Mouse (Mus musculus): Measurements from ENCODE around the gene Bsnd.

Gene Bsnd

DNA sequence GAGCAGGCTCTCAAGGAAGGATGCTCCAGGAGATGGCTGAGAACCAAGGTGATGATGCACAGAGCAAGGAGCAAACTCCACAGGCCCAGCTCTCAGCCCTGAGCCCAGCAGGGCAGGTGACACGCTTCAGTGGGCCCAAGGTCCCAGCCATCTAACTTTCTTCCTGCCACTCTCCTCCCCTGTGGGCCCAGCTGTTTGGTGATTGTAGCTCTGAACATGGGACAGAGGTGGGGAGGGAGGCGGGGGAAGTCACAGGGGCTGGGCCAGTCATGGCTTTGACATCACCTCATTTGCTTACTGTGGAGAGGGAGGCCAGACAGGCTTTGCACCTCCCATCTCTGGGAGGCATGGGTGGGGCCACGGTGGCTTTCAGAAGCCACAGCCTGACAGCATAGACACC is at the start of gene Bsnd:
Bsnd (minus strand) TSS at position 168 of the 400 bp plus-strand sequence.
- no peak for DNase-seq (ENCODE audit: low spot score)

DNA sequence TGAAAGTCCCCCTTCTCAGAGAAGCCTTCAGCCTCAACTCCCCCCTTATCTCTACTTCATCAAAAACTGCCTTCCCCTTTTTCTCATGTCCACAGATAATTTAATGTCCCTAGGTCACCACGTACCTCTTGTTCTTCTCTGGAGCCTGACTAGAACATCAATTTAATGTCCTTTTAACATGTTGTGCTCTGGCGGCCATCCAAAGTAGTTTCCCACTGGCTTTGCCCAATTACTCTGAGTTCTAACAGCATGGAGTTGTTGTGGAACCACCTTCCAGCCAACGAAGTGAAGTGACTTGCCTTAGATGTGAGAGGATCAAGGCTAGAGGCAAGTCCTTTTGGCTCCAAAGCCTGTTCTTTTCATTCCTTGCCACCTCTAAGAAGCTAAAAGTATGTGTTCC is 49.4 kb upstream of the Bsnd start:
- peak; percentile 40 for DNase-seq (ENCODE audit: low spot score)

DNA sequence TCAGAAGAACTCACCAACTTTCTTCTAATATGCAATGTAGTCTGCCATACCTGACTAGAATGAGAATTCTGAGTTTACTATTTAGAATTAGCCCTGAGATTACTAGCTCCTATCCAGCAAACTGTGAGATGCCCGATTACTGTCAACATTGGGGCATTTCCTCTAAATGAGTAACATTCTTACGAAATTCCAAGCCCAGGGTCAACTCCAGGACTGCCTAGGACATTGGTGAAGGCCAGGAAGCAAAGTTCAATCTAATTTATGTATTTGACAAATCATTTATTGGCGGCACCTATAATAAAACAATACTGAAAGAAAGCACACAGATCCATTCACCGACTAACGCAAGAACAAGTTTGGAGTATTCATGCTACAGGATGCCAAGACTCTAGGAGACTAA is 47.7 kb upstream of the Bsnd start:
- DNase-seq (ENCODE audit: low spot score) = no peak

DNA sequence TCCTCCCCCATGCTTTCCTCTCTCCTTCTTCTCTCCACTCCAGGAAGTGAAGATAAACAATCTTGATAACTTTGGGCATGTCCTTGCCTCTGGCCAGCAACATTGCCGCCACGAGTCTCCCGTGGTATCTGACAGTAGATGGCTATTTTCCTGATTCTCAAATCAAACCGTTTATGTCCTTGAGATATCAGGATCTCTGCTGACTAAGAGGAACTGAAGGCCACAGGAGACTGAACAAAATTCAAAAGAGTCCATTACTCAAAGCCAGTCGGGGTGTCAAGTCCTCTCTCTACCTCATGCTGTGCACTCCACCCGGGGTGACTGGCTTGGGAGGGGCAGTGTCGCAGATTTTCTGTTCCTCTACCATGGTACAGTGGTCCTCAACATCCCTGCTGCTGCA is 42.2 kb upstream of the Bsnd start:
- no peak for DNase-seq (ENCODE audit: low spot score)

DNA sequence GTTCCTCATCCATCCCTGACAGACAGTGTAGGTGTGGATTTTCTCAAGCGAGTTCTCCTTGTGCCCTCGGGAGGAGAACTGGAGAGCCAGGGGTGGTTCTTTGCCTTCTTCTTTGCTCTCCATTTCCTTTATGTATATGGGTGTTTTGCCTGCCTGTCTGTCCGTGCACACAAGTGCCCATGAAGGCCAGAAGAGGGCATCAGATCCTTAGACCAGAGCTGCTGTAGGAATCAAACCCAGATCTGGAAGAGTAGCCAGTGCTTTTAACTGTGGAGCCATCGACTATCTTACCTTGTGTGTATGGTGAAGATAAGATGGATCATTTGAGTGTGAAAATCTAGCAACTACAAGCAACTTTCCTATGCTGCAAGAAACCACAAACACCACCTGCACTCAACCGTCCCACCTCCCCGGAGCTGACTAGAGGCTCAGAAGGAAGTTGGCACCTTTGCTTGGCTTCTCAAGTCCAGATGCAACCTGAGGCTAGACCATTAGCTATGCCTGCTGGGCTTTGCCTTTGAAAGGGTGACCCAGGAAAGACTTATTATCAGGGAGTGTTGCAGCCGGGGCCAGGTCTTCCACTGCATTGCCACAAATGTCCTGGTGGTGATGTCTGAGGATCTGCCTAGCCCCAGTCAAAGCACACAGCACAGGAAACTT is 41.5 kb upstream of the Bsnd start:
- DNase-seq (ENCODE audit: low spot score) = no peak

DNA sequence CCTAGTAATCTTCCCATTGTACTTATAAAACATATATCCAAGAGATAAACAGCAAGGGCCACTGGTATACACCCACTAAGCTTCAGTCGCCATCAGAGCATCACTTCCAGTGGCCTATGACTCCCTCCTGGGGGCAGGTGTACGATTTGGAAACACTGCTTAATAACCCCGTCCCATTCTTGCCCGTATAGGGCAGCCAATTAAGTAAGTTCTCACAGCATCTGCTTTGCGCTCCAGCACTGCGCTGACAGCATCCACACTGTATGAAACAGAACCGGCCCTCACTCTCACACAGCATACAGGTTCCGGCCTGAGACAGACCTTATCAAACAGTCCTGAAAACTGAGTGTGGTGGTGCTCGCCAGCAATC is 38.0 kb upstream of the Bsnd start:
- DNase-seq (ENCODE audit: low spot score) = no peak

DNA sequence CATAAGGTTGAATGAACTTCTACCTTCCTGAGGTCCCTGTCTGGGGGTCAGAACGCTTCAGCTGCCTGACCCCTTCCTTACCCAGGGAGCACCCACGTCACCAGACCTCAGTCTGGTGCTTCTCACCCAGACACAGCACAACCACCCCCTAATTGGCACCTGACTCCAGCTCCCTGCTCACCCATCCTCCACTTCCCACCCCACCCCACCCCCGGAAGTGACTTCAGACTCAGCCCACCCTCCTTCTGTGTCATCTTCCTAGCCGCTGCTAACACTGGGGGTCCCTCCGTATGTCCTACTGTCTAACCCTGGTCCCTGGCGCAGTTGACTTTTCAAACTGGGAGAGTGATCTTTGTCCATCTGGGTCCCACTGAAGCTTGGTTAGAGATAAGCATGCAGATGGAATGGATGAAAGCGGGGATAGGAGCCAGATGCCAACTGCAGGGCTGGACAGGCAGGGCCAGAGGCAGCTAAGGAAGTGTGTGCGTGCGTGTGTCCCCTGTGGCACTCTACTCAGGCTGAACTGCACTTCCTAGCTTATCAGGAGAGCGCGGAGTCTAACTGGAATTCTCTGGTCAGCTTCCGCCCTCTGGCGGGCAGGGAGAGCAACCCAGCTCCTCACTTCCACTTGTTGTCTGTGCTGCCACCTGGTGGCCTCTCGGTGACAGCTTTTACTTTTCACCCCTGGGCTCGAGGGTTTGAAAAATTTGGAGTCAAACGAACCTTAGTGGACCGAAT is 37.5 kb upstream of the Bsnd start:
- DNase-seq (ENCODE audit: low spot score) = peak; percentile 86

DNA sequence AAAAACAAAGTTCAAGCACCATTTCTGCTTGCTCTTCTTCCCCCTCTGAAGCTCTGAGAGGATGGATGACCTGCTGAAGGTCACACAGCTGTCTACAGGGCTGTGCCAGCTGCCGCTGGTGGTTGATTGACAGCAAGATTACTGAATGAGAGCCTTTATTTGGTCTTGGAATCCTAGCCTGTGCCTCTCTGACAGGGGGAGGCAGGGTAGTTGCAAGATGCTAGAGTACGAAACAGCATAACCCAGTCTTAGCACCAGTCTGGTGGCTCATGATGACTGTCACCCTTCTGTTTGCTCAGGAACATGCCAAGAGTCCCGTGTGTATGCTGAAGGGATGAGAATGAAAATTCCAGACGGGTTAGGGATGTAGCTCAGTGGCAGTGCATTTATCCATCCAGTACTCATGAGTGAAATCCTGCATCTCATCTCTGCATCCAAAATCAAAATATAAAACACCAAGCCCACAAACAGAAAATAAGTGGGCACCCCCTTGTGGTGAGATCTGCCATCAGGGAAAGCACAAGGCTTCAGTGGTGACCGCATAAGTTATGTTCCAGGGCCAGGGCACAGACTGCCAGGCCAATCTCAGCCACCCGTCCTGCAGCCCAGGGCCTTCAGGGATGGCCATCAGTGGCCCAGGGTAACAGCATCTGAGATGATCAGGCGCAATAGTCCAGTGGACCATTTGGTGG is 35.9 kb upstream of the Bsnd start:
- DNase-seq (ENCODE audit: low spot score) = no peak

DNA sequence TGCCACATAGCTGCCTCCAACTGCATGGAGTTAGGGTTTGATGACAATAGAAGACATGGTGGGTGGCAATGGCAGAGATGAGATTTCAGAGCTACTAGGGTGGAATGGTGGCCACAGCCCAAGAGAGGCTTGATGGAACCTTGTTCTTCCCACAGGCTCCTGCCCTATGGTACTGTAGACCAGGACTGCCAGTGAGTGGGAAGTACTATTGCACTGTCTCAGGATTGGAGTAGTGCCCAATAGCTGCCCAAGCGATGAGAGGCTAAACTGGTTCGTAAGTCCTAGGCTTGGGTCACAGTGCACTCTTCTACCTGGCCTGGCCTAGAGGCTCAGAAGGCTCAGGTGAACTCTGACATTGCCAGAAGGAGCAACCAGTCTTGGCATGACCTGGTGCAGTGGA is 32.9 kb upstream of the Bsnd start:
- DNase-seq (ENCODE audit: low spot score) = no peak

DNA sequence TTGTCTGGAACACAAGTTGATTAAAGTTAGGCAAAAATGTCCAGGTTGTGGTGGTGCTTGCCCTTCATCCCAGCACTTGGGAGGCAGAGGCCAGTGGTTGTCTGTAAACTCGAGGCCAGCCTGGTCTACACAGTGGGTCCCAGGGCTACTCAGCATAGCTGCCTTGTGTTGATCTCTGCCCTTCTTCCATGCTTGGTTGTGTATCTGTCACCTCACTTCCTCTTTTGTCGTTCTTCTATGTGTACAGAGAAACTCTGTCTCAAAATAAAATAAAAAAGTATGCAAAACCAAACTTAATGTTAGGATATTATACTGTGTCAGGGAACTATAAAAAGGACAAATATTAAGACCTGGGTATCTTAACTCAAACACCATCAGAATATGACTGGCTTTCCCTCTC is 32.0 kb upstream of the Bsnd start:
- DNase-seq (ENCODE audit: low spot score) = no peak

DNA sequence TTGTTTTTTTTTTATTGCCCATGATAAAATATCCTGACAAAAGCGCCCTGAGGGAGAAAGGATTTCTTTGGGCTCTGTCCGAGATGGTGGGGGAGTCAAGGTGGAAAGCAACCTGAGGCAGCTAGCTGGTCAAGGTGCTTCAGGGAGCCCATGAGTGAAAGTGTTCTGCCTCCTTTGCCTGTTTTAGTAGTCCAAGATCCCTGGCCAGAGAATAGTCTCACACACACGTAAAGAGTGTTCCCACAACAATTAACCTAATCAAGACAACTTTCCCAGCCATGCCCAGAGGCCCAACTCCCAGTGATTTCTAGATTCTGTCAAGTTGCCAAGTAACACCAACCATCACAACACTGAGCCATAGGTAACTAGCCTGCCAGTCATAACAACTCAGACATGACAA is 30.5 kb upstream of the Bsnd start:
- DNase-seq (ENCODE audit: low spot score) = no peak

DNA sequence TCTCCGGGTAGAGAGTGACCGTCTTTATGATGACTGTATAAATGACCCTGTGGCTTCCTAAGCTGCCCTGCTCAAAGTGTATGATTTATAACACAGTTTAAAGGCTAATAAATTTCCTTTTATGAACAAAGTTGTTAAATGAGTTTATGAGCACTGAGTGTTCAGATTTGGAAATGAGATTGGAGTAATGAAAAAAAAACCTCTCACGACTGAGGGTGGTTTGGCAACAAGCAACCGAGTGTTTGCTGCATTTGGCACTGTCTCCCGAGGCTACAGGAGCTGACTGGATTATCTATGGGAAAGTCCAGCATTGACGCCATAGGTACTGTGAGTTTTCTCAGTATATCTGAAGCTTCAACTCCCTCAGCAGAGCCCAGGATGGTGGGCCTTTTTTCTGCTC is 22.5 kb upstream of the Bsnd start:
- DNase-seq (ENCODE audit: low spot score) = no peak

DNA sequence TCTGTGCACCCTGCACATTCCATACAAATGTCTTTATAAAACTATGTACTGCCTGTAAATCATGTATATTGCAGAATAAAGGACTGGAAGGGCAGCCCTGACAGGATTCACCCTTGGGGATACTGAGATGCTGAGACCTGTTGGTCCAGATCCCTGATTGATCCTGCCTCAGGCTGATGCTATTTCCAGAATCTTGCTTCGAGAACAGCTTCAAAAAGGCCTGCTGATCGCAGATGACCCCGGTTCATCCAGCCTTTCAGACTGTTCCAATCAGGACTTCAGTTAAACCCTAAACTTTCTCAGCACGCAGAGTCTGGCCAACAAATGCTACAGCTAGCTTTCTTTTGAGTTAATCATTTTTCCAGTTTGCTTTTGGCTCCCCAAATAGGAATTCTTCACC is 17.8 kb upstream of the Bsnd start:
- no peak for DNase-seq (ENCODE audit: low spot score)

DNA sequence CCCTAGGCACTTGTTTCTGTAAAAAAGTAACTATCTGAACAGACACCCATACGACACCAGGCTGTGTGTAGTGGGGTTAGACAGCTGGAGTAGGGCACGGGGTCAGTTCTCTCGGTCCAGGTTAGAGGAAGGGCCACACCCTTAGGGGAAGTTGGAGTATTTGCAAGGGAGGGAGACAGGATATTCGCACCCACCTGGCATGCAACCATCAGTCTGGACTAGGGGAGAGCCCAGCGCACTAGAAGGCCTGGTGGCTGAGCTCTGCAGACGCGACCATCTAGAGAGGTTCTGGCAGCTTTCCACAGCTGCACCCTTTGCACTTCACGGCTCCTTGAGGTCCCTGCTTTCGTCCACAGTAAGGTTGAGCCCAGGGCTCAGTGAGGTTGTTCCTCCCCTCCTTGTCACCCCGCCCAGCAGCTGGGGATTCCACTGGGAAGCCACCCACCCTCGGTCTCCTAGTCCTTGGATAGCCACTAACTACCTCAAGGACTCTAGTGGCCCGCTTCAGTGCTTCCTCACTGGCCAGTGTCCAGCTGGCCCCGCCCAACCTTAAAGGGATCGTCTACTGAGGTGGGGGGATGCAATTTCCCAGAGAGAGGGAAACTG is 13.5 kb upstream of the Bsnd start:
- DNase-seq (ENCODE audit: low spot score) = no peak

DNA sequence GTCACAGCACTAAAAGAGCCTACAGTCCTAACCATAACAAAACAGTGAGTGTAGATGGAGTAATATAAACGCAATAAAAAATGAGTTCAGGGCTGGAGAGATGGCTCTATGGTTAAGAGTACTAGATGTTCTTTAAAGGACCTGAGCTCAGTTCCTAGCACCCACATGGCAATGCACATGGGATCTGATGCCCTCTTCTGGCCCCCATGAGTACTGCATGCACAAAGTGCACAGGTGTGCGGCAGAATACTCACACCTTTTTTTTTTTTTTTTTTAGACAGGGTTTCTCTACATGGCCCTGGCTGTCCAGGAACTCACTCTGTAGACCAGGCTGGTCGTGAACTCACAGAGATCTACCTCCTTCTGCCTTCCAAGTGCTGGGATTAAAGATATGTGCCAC is 11.5 kb upstream of the Bsnd start:
- no peak for DNase-seq (ENCODE audit: low spot score)

DNA sequence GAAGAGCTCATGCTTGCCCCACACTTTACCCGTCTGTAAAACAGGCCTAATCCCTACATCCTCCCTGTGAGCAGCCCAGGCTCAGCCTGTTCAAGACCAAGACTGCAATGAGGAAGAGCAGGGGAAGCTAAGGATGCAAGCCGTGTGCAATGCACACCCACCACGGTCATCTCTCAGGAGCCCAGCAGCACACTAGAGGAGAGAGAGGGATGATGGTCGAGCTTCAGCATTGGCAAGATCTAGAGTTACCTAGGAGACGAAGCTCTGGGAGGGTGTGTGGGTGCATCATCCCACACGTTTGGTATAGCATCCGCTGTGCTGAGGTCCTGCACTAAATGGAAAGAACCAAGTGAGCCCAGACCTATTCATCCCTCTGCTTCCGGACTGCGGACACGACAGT is 8.0 kb upstream of the Bsnd start:
- DNase-seq (ENCODE audit: low spot score) = no peak

DNA sequence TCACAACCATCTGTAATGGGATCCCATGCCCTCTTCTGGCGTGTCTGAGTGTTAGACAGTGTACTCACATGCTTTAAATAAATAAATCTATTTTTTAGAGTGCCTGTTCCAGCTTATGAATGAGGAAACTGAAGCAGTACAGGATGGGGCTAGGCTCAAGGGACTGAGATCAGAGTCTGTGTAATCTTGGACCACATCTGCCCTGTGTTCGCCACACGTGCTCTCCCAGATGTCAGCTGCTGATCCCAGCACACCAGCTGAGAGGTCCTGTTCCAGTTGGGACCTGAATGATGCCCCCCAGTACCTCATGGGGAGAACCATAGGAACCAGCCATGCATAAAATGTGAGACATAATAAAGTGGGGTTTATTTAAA is 6.4 kb upstream of the Bsnd start:
- no peak for DNase-seq (ENCODE audit: low spot score)

DNA sequence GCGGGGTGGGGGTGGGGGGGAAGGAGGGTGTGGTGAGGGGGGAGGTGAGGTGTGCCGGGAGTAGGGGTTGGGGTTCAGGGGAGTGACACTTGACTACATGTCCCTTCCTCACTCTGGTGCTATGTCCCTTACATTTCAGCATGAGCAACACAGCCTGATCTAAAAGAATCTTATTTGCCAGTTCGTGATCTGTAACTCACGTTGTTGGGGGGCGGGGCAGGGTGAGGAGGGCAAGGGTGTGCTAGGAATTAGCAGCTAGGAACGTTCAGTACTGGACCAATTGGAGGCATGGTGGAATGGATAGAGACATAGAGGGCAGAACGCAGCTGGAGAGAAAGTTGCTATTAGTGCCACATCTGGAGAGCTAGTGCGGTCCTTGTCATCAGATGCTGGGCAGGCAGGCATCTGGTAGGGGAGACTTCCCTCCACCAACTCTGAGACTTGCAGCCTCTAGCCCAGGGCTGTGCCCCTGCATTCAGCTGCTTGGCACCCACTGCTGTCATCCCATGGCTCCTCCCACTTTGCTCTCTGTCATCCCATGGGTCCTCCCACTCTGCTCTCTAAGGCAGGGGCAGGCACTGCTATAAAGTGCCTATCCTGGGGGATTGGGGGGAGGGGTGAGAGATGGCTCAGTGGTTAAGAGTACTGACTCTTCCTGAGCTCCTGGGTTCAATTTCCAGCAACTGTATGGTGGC is 5.8 kb upstream of the Bsnd start:
- DNase-seq (ENCODE audit: low spot score) = no peak

DNA sequence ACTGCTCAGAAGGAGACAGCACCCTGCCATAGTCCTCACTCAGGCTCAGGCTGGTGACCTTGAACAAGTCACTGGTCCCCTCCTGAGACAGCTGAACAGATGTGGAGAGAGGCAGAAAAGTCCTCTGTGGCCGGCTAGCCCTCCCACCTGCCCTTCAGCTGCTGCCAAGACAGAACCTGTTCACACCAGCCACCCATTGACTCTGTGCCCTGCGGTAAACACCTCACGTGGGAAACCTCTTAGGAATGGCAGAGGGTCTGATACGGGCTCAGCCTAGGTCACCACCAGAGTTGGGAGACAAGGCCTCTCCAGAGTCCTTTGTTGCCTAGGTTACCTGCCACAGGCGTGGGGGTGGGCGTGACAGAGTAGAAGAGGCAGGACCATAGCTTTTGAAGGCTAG is 4.8 kb upstream of the Bsnd start:
- no peak for DNase-seq (ENCODE audit: low spot score)

DNA sequence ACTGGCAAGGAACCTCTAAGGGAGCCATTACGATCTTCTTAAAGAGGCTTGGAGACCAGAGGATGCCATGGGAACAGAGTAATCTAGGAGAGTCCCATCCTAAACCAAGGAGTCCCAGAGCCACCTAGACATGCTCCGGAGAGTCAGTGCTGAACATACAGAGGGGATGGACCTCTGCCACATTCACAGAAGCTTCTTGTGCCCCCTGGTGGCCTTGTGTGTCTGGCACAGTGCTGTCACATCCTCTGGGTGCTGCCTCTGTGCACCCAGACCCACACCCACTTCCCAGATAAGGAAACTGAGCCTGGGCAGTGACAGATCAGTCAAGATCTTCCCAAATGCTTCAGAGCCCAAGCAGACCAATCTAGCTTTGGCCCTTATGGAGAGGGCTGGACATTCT is 1.6 kb upstream of the Bsnd start:
- no peak for DNase-seq (ENCODE audit: low spot score)

DNA sequence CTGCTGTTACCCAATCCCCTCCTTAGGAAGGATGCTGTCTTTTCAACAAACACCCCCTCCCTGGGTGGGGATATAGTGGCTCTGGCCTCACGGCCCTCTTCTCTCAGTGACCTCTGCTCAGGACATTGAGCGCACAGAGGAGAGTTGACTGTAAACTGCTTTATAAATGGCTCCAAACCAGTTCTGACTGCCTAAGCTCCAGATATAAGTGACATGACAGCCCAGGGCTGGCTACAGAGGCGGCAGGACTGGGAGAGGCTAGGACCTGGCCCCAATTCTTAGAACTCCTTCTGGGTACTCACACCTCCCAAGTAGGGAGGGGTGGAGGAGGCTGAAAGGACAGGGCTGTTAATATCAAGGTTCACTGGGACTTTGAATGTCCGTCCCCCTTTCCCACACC is 1.5 kb downstream of the Bsnd start:
- DNase-seq (ENCODE audit: low spot score) = no peak

DNA sequence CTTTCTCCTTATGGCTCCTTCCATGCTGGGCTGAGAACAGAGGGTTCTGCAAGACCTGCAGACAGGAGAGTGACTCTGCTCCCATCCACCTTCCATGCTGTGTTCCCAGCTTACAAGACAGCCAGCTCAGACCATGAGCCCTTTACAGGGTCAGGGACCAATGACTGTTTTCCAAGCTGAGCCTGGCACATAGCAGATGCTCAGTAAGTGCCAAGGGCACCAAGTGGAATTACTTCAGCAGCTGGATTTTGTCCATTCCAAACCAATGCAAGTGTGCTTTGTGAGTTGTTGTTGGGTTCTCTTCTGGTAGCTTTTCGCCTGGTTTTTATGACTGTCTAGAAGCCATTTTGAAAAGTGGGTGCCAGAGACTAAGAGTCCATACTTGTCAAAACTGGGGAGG is 8.3 kb downstream of the Bsnd start:
- DNase-seq (ENCODE audit: low spot score) = no peak
